Mouse (Mus musculus) hematopoietic multipotent progenitor cell, adult 10-12 weeks (in vitro differentiated cells): ENCODE data around the gene Mtrr. TPM values are rescaled to one million over a fixed set of nuclear protein-coding genes. Genes with fewer than 3 reads are reported as not detected.

Source experiments
- polyA plus RNA-seq: library from polyadenylated mRNA; stranded (reverse); fragments of >175 nt; gene quantifications from 2 replicates; pipeline ENCODE4 v1.2.3, GENCODE M21; 2012; ENCODE audit warnings: low replicate concordance

Mtrr gene
- polyA plus RNA-seq = 3.1 and 7.0 TPM in 2 replicates

GRCm38 (mm10) chr13:68581747-68582516 is at the start of gene Mtrr, which contains the start of gene Fastkd3:
Gene Mtrr (minus strand): TSS chr13:68582149.
Gene Fastkd3 (plus strand): TSS chr13:68582234.

GRCm38 (mm10) chr13:68597199-68597598 is 15.2 kb upstream of the Mtrr start, which contains the start of gene 1700001L19Rik:
Gene 1700001L19Rik (plus strand): TSS chr13:68597421.

Other genes with a start within 250 kb of the Mtrr start
- gene Fastkd3, start 85 bp upstream of the Mtrr start, polyA plus RNA-seq = 0.37 and 1.2 TPM in 2 replicates
- gene 1700001L19Rik, start 15.3 kb upstream of the Mtrr start, polyA plus RNA-seq = not detected in 2 replicates